Mouse (Mus musculus): ENCODE measurements around the gene Galnt15. TPM values are rescaled to one million over a fixed set of nuclear protein-coding genes. Genes with fewer than 3 reads are reported as not detected.

Galnt15 gene
- polyA plus RNA-seq, 2 experiments, result 0.19 to 0.25 TPM

- no peak for ATAC-seq (ENCODE audit: low FRiP score, low read depth)
- H3K4me2 ChIP-seq (replicated peaks; ENCODE audit: low read depth, low read length, severe bottlenecking), result no peak overlapping the region
- WGBS, result 50% methylated on average over 10 of the region's 10 CpGs
- no peaks in the 10 kb centered on the region for H3K27me3 ChIP-seq (ENCODE audit: control insufficient read depth, insufficient read depth, low read length)
- TF ChIP-seq POLR2A (IDR thresholded peaks at IDR 0.05; ENCODE audit: borderline replicate concordance, extremely low read depth, insufficient read depth, insufficient read length), result no peak
- no peaks in the 10 kb centered on the region for H3K4me1 ChIP-seq (ENCODE audit: control insufficient read depth, insufficient read depth, low read length)
- no peak overlapping the region for H3K27ac ChIP-seq (replicated peaks; ENCODE audit: low read depth, low read length)
- H3K4me3 ChIP-seq (replicated peaks; ENCODE audit: low read length), result no peak overlapping the region
- H3K9ac ChIP-seq (ENCODE audit: low read depth, low read length, severe bottlenecking), result no peak overlapping the region
- no peak for DNase-seq (ENCODE audit: low spot score)
- H3K9me3 ChIP-seq (ENCODE audit: control insufficient read depth, low read length), result no peaks in the 10 kb centered on the region
- no peaks in the 10 kb centered on the region for H3K36me3 ChIP-seq (ENCODE audit: control insufficient read depth, insufficient read depth, low read length)
These were observed 26.0 kb downstream of the Galnt15 start for GRCm38 (mm10) chr14:32054788-32055187.

- no peak overlapping the region for H3K4me3 ChIP-seq (replicated peaks; ENCODE audit: low read length)
- ATAC-seq (ENCODE audit: low FRiP score, low read depth) (no peak), DNase-seq (ENCODE audit: low spot score) (no peak)
- no peaks in the 10 kb centered on the region for H3K4me1 ChIP-seq (ENCODE audit: control insufficient read depth, insufficient read depth, low read length)
- no peak for TF ChIP-seq POLR2A (IDR thresholded peaks at IDR 0.05; ENCODE audit: borderline replicate concordance, extremely low read depth, insufficient read depth, insufficient read length)
- H3K27me3 ChIP-seq (ENCODE audit: control insufficient read depth, insufficient read depth, low read length), result no peaks in the 10 kb centered on the region
- H3K27ac ChIP-seq (replicated peaks; ENCODE audit: low read depth, low read length), result no peak overlapping the region
- no peaks in the 10 kb centered on the region for H3K9me3 ChIP-seq (ENCODE audit: control insufficient read depth, low read length)
- H3K9ac ChIP-seq (ENCODE audit: low read depth, low read length, severe bottlenecking), result no peak overlapping the region
- H3K4me2 ChIP-seq (replicated peaks; ENCODE audit: low read depth, low read length, severe bottlenecking), result no peak overlapping the region
- H3K36me3 ChIP-seq (ENCODE audit: control insufficient read depth, insufficient read depth, low read length), result no peaks in the 10 kb centered on the region
- WGBS, result 77% methylated on average over 8 of the region's 8 CpGs
These were observed 27.0 kb downstream of the Galnt15 start for GRCm38 (mm10) chr14:32055781-32056180.

- no peak for ATAC-seq (ENCODE audit: low FRiP score, low read depth)
- H3K36me3 ChIP-seq (ENCODE audit: control insufficient read depth, insufficient read depth, low read length), result no peaks in the 10 kb centered on the region
- no peaks in the 10 kb centered on the region for H3K27me3 ChIP-seq (ENCODE audit: control insufficient read depth, insufficient read depth, low read length)
- no peak overlapping the region for H3K9ac ChIP-seq (ENCODE audit: low read depth, low read length, severe bottlenecking)
- H3K4me2 ChIP-seq (replicated peaks; ENCODE audit: low read depth, low read length, severe bottlenecking), result no peak overlapping the region
- no peak overlapping the region for H3K4me3 ChIP-seq (replicated peaks; ENCODE audit: low read length)
- 92% methylated on average over 2 of the region's 2 CpGs for WGBS
- H3K4me1 ChIP-seq (ENCODE audit: control insufficient read depth, insufficient read depth, low read length), result no peaks in the 10 kb centered on the region
- no peak for TF ChIP-seq POLR2A (IDR thresholded peaks at IDR 0.05; ENCODE audit: borderline replicate concordance, extremely low read depth, insufficient read depth, insufficient read length)
- no peak for DNase-seq (ENCODE audit: low spot score)
- no peak overlapping the region for H3K27ac ChIP-seq (replicated peaks; ENCODE audit: low read depth, low read length)
- no peaks in the 10 kb centered on the region for H3K9me3 ChIP-seq (ENCODE audit: control insufficient read depth, low read length)
These were observed 27.9 kb downstream of the Galnt15 start for GRCm38 (mm10) chr14:32056675-32057074.

GRCm38 (mm10) chr14:32057664-32058063 is 28.9 kb downstream of the Galnt15 start:
- WGBS, result 88% methylated on average over 4 of the region's 4 CpGs
- Histone ChIP-seq H3K9ac (ENCODE audit: low read depth, low read length, severe bottlenecking) (no peak overlapping the region), H3K27me3 (ENCODE audit: control insufficient read depth, insufficient read depth, low read length) (no peaks in the 10 kb centered on the region), H3K4me2 (replicated peaks; ENCODE audit: low read depth, low read length, severe bottlenecking) (no peak overlapping the region), H3K27ac (replicated peaks; ENCODE audit: low read depth, low read length) (no peak overlapping the region), H3K36me3 (ENCODE audit: control insufficient read depth, insufficient read depth, low read length) (no peaks in the 10 kb centered on the region), H3K4me1 (ENCODE audit: control insufficient read depth, insufficient read depth, low read length) (no peaks in the 10 kb centered on the region), H3K9me3 (ENCODE audit: control insufficient read depth, low read length) (no peaks in the 10 kb centered on the region), H3K4me3 (replicated peaks; ENCODE audit: low read length) (no peak overlapping the region)
- DNase-seq (ENCODE audit: low spot score) (no peak), ATAC-seq (ENCODE audit: low FRiP score, low read depth) (no peak)
- no peak for TF ChIP-seq POLR2A (IDR thresholded peaks at IDR 0.05; ENCODE audit: borderline replicate concordance, extremely low read depth, insufficient read depth, insufficient read length)

- Histone ChIP-seq H3K9me3 (ENCODE audit: control insufficient read depth, low read length) (no peaks in the 10 kb centered on the region; the same call in 1 of the 2 replicates), H3K4me1 (ENCODE audit: control insufficient read depth, insufficient read depth, low read length) (no peaks in the 10 kb centered on the region), H3K27me3 (ENCODE audit: control insufficient read depth, insufficient read depth, low read length) (no peaks in the 10 kb centered on the region), H3K4me2 (replicated peaks; ENCODE audit: low read depth, low read length, severe bottlenecking) (no peak overlapping the region), H3K4me3 (replicated peaks; ENCODE audit: low read length) (no peak overlapping the region), H3K9ac (ENCODE audit: low read depth, low read length, severe bottlenecking) (no peak overlapping the region), H3K27ac (replicated peaks; ENCODE audit: low read depth, low read length) (no peak overlapping the region), H3K36me3 (ENCODE audit: control insufficient read depth, insufficient read depth, low read length) (no peaks in the 10 kb centered on the region)
- DNase-seq (ENCODE audit: low spot score) (no peak), ATAC-seq (ENCODE audit: low FRiP score, low read depth) (no peak)
- no peak for TF ChIP-seq POLR2A (IDR thresholded peaks at IDR 0.05; ENCODE audit: borderline replicate concordance, extremely low read depth, insufficient read depth, insufficient read length)
- WGBS, result 86% methylated on average over 4 of the region's 4 CpGs
These were observed 32.6 kb downstream of the Galnt15 start for GRCm38 (mm10) chr14:32061398-32061797.

GRCm38 (mm10) chr14:32072807-32073206 is 44.0 kb downstream of the Galnt15 start:
- no peaks in the 10 kb centered on the region for H3K4me1 ChIP-seq (ENCODE audit: control insufficient read depth, insufficient read depth, low read length)
- TF ChIP-seq POLR2A (IDR thresholded peaks at IDR 0.05; ENCODE audit: borderline replicate concordance, extremely low read depth, insufficient read depth, insufficient read length), result no peak
- no peak for ATAC-seq (ENCODE audit: low FRiP score, low read depth)
- no peak overlapping the region for H3K4me2 ChIP-seq (replicated peaks; ENCODE audit: low read depth, low read length, severe bottlenecking)
- no peaks in the 10 kb centered on the region for H3K36me3 ChIP-seq (ENCODE audit: control insufficient read depth, insufficient read depth, low read length)
- H3K27ac ChIP-seq (replicated peaks; ENCODE audit: low read depth, low read length), result no peak overlapping the region
- no peak for DNase-seq (ENCODE audit: low spot score)
- H3K9me3 ChIP-seq (ENCODE audit: control insufficient read depth, low read length), result no peaks in the 10 kb centered on the region
- no peak overlapping the region for H3K9ac ChIP-seq (ENCODE audit: low read depth, low read length, severe bottlenecking)
- no peak overlapping the region for H3K4me3 ChIP-seq (replicated peaks; ENCODE audit: low read length)
- no peaks in the 10 kb centered on the region for H3K27me3 ChIP-seq (ENCODE audit: control insufficient read depth, insufficient read depth, low read length)
